ENCODE assay signal across 10 mouse cellular contexts in the genomic region with DNA sequence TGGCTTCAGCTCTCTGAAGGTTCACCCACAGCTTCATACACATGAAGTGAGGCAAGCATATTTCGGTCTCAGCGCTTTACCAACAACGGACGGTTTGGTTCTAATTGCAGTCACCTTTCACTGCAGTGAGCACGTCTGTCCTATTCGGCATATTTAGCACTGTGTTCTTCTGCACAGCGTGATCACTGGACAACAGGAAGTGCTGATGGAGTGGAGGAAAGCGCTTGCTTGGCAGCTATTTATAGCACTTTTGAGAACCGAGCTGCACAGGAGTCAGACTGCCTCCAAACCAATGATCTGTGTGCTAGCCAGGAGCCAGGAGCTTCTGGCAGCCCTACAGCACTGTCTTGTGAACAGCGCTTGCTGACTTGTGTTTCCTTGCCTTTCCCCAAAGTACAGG. TPM values are rescaled to one million over a fixed set of nuclear protein-coding genes. Genes with fewer than 3 reads are reported as not detected.
A peak's percentile ranks its signal among the peaks of the same experiment; 100 is the strongest.
DNase-seq lines count a peak whose midpoint lies in the region; ATAC-seq and TF ChIP-seq lines count a peak whose summit lies in the region.
"Had no signal": no experiment of that assay in that cellular context is flagged by ENCODE, and none has a peak within 500 bp of the region (broad histone marks: within the 10 kb centered on the region; RNA-seq: fewer than 3 reads in every experiment).

No protein-coding gene starts in this region.

- 79% methylated on average over 10 of the region's 10 CpGs for WGBS in forebrain, postnatal 0 days
- 92% methylated on average over 10 of the region's 10 CpGs for WGBS in forebrain, embryonic 12.5 days

- H3K27me3 ChIP-seq in forebrain, postnatal 0 days (ENCODE audit: insufficient read depth, low read length) = no peaks in the 10 kb centered on the region
- H3K27me3 ChIP-seq in forebrain, embryonic 12.5 days = no peaks in the 10 kb centered on the region

- H3K4me3 ChIP-seq in forebrain, postnatal 0 days (ENCODE audit: low read depth, low read length) = no peak overlapping the region
- no peak overlapping the region for H3K4me3 ChIP-seq in forebrain, embryonic 12.5 days (replicated peaks)

- TF ChIP-seq CTCF in forebrain, postnatal 0 days (IDR thresholded peaks at IDR 0.05; ENCODE audit: low read depth) = no peak

- H3K36me3 ChIP-seq in forebrain, postnatal 0 days (ENCODE audit: insufficient read depth) = no peaks in the 10 kb centered on the region
- no peaks in the 10 kb centered on the region for H3K36me3 ChIP-seq in forebrain, embryonic 12.5 days (replicated peaks)

- intact Hi-C loops in heart, postnatal 10 days (cut with DNase I) = loop anchor here (5.0 kb wide), 1 partner anchor 36 kb away; no protein-coding TSS in a partner anchor

- no peak overlapping the region for H3K4me2 ChIP-seq in forebrain, postnatal 0 days (ENCODE audit: low read depth)
- no peak overlapping the region for H3K4me2 ChIP-seq in forebrain, embryonic 12.5 days

- no peaks in the 10 kb centered on the region for H3K9me3 ChIP-seq in forebrain, postnatal 0 days (ENCODE audit: low read length)
- no peaks in the 10 kb centered on the region for H3K9me3 ChIP-seq in forebrain, embryonic 12.5 days

- no peaks in the 10 kb centered on the region for H3K4me1 ChIP-seq in forebrain, postnatal 0 days (ENCODE audit: insufficient read depth)
- H3K4me1 ChIP-seq in forebrain, embryonic 12.5 days = no peaks in the 10 kb centered on the region

- H3K27ac ChIP-seq in forebrain, postnatal 0 days (ENCODE audit: low read depth, low read length) = no peak overlapping the region
- no peak overlapping the region for H3K27ac ChIP-seq in forebrain, embryonic 12.5 days

- no peak for DNase-seq in forebrain, postnatal 0 days
- peak; percentile 17 for DNase-seq in urinary bladder, postnatal 14 days (ENCODE audit: low spot score)
- no peak for DNase-seq in urinary bladder, adult 18-20 months (ENCODE audit: low spot score in 2 of 2)
- DNase-seq in heart, postnatal 10 days = peak; percentile 76 to 85
- peak; percentile 24 for DNase-seq in yolk sac, embryonic 10.5 days (ENCODE audit: low spot score)
- DNase-seq in adrenal gland, adult (ENCODE audit: inconsistent age in 2 of 2, low spot score in 1 of 2) = no peak

- peak; percentile 48 for ATAC-seq in forebrain, postnatal 0 days
- no peak for ATAC-seq in forebrain, embryonic 12.5 days (ENCODE audit: low FRiP score)
- ATAC-seq in monocyte, adult 5-6 weeks (replicated peaks; ENCODE audit: insufficient number of reproducible peaks, low FRiP score, low TSS enrichment, poor library complexity, severe bottlenecking) = no peak
- ATAC-seq: intestine, embryonic 16.5 days had no signal

- no peak overlapping the region for H3K9ac ChIP-seq in forebrain, postnatal 0 days
- no peak overlapping the region for H3K9ac ChIP-seq in forebrain, embryonic 12.5 days

RNA-seq across cellular contexts. Expression of a gene that starts 38.6 kb away (rescaled TPM):
- total RNA-seq in forebrain, postnatal 0 days (2014; rRNA removed) = 0.19 and 0.77 TPM in 2 replicates
- 0.05 and 0.07 TPM in 2 replicates for polyA plus RNA-seq in forebrain, postnatal 0 days (2015; fragmentation: Nextera tagmentation; extraction: Ambion mirVana)
- polyA plus RNA-seq in forebrain, embryonic 12.5 days (2016; fragmentation: Nextera tagmentation; extraction: Ambion mirVana) = 0.03 and 0.08 TPM in 2 replicates
- 10 to 100 TPM; 51.3 to 77.4 TPM for total RNA-seq in heart, postnatal 10 days (2021)
- total RNA-seq in monocyte, adult 5-6 weeks (2017) = not detected in 3 replicates

RNA-seq across cellular contexts. Expression of a gene that starts 40.9 kb away (rescaled TPM):
- total RNA-seq in forebrain, postnatal 0 days (2014; rRNA removed) = 0.15 and 0.38 TPM in 2 replicates
- polyA plus RNA-seq in forebrain, postnatal 0 days (2015; fragmentation: Nextera tagmentation; extraction: Ambion mirVana) = 0.15 TPM in 2 replicates
- not detected in 2 replicates for polyA plus RNA-seq in forebrain, embryonic 12.5 days (2016; fragmentation: Nextera tagmentation; extraction: Ambion mirVana)
- total RNA-seq in heart, postnatal 10 days (2021) = under 1 TPM; 0.67 to 0.72 TPM
- total RNA-seq in monocyte, adult 5-6 weeks (2017) = 0.57 TPM in 1 of 3 replicates, not detected in the others
- polyA plus RNA-seq: neural tube, embryonic 11.5 days had no signal

RNA-seq across cellular contexts. Expression of a gene that starts 44.9 kb away (rescaled TPM):
- total RNA-seq in forebrain, postnatal 0 days (2014; rRNA removed) = 4.3 and 4.9 TPM in 2 replicates
- 2.8 and 3.3 TPM in 2 replicates for polyA plus RNA-seq in forebrain, postnatal 0 days (2015; fragmentation: Nextera tagmentation; extraction: Ambion mirVana)
- polyA plus RNA-seq in forebrain, embryonic 12.5 days (2016; fragmentation: Nextera tagmentation; extraction: Ambion mirVana) = 3.8 and 5.5 TPM in 2 replicates
- 1 to 10 TPM; 4.0 to 5.2 TPM for total RNA-seq in heart, postnatal 10 days (2021)
- total RNA-seq in monocyte, adult 5-6 weeks (2017) = 99.7 to 113 TPM (median 103 TPM) in 3 replicates

Comparison
In these comparisons a context has a peak if more than half of its experiments do, and no peak if none do; other contexts are left out.
1. DNase-seq: peak in urinary bladder, postnatal 14 days (single experiment), heart, postnatal 10 days (2 of 2) and yolk sac, embryonic 10.5 days (single experiment); none in forebrain, postnatal 0 days (single experiment), urinary bladder, adult 18-20 months (0 of 2) and adrenal gland, adult (0 of 2).
2. RNA of a gene that starts 38.6 kb away (total RNA-seq): 51.3 to 77.4 TPM in heart, postnatal 10 days; 0.19 to 0.77 TPM in forebrain, postnatal 0 days and not detected in monocyte, adult 5-6 weeks; every median in the first group is over 10 times any median in the second.
3. RNA of a gene that starts 44.9 kb away (total RNA-seq): 99.7 to 113 TPM in monocyte, adult 5-6 weeks; 4.0 to 5.2 TPM in heart, postnatal 10 days and 4.3 to 4.9 TPM in forebrain, postnatal 0 days; every median in the first group is over 10 times any median in the second.